ENCODE assay signal across 8 mouse cellular contexts in the genomic region with DNA sequence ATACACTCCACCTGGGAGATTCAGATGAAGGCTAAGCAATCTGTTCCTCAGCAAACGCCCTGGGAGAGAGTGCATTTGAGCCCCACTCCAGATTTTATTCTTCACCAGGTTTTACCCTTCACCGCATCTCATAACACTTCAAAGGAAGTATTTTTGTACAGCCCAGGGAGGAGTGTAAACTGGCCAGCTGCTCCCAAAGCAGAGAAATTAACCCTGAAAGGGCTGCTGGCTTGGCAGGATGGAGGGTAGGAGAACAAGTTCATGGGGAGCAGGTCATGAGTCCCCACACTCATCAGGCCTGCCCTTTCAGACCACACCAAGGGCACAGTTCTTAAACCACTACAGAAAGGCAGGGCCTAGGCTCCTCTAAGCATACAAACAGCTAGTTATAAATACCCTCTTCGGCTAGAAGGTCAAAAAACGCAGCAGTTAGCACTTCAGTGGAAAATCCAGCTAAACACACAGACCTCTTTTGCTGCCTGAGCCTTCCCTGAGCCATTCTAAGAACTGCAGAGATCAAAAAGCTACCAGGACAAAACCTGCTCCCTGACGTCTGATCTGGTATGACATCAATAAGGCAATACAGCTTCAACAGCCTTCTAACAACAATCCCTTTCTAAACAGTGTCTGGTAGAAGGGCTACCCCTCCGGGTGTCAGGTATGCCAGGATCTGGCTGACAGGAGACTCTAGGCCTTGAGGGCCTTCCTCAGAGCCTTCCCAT. TPM values are rescaled to one million over a fixed set of nuclear protein-coding genes. Genes with fewer than 3 reads are reported as not detected.
DNase-seq lines count a peak whose midpoint lies in the region; ATAC-seq lines count a peak whose summit lies in the region.

No protein-coding gene starts in this region.

- WGBS in liver, embryonic 11.5 days: 35% methylated on average over 6 of the region's 6 CpGs
- WGBS in embryonic facial prominence, embryonic 13.5 days: 17% methylated on average over 6 of the region's 6 CpGs
- 29% methylated on average over 6 of the region's 6 CpGs for WGBS in hindbrain, embryonic 13.5 days
- 6% methylated on average over 6 of the region's 6 CpGs for WGBS in midbrain, embryonic 11.5 days

- ATAC-seq in liver, embryonic 11.5 days (replicated peaks; ENCODE audit: low FRiP score): no peak
- ATAC-seq in embryonic facial prominence, embryonic 13.5 days (ENCODE audit: insufficient number of reproducible peaks, insufficient read depth, low FRiP score, low TSS enrichment, low read depth): no peak
- no peak for ATAC-seq in hindbrain, embryonic 13.5 days (ENCODE audit: low FRiP score)
- 0 out of 2 replicates have a peak, but pooled peaks have one; percentile 16 for ATAC-seq in midbrain, embryonic 11.5 days (ENCODE audit: low FRiP score)
- ATAC-seq in megakaryocyte-erythroid progenitor cell, adult 5-6 weeks (replicated peaks; ENCODE audit: low FRiP score, low TSS enrichment, poor library complexity, severe bottlenecking): no peak
- no peak for ATAC-seq in erythroblast, adult 5-6 weeks (replicated peaks; ENCODE audit: low FRiP score, poor library complexity, severe bottlenecking)

- H3K9ac ChIP-seq in liver, embryonic 11.5 days (ENCODE audit: low read depth, low read length): no peak overlapping the region
- peak overlapping the region; percentile 32; the same call in 1 of the 2 replicates for H3K9ac ChIP-seq in embryonic facial prominence, embryonic 13.5 days
- no peak overlapping the region for H3K9ac ChIP-seq in hindbrain, embryonic 13.5 days
- no peak overlapping the region for H3K9ac ChIP-seq in midbrain, embryonic 11.5 days (ENCODE audit: low read length)

- no peaks in the 10 kb centered on the region for H3K9me3 ChIP-seq in liver, embryonic 11.5 days (ENCODE audit: control insufficient read depth, low read length)
- H3K9me3 ChIP-seq in embryonic facial prominence, embryonic 13.5 days: no peaks in the 10 kb centered on the region
- no peaks in the 10 kb centered on the region for H3K9me3 ChIP-seq in hindbrain, embryonic 13.5 days
- no peaks in the 10 kb centered on the region for H3K9me3 ChIP-seq in midbrain, embryonic 11.5 days (ENCODE audit: control insufficient read depth, low read length)

- H3K27me3 ChIP-seq in liver, embryonic 11.5 days (replicated peaks; ENCODE audit: control insufficient read depth, insufficient read depth, low read length): no peaks in the 10 kb centered on the region
- H3K27me3 ChIP-seq in embryonic facial prominence, embryonic 13.5 days: no peaks in the 10 kb centered on the region
- H3K27me3 ChIP-seq in hindbrain, embryonic 13.5 days: no peaks in the 10 kb centered on the region
- H3K27me3 ChIP-seq in midbrain, embryonic 11.5 days (ENCODE audit: control insufficient read depth, insufficient read depth, low read length): no peaks in the 10 kb centered on the region

- DNase-seq in liver, embryonic 11.5 days (ENCODE audit: low spot score): no peak
- DNase-seq in liver: no peak
- DNase-seq in left cerebral cortex, adult 18-20 months (ENCODE audit: low spot score in 2 of 2): peak; percentile 21 to 35
- peak; percentile 89 for DNase-seq in midbrain, embryonic 11.5 days (ENCODE audit: low spot score, missing footprints)

- H3K4me1 ChIP-seq in liver, embryonic 11.5 days (replicated peaks; ENCODE audit: control insufficient read depth, insufficient read depth, low read length): peaks cover 43% of the 10 kb centered on the region
- peaks cover 61% of the 10 kb centered on the region for H3K4me1 ChIP-seq in embryonic facial prominence, embryonic 13.5 days
- peaks cover 38% of the 10 kb centered on the region for H3K4me1 ChIP-seq in hindbrain, embryonic 13.5 days (replicated peaks)
- peaks cover 47% of the 10 kb centered on the region for H3K4me1 ChIP-seq in midbrain, embryonic 11.5 days (ENCODE audit: control insufficient read depth, insufficient read depth, low read length)

- H3K4me3 ChIP-seq in liver, embryonic 11.5 days (ENCODE audit: low read depth, low read length): no peak overlapping the region
- no peak overlapping the region for H3K4me3 ChIP-seq in embryonic facial prominence, embryonic 13.5 days
- no peak overlapping the region for H3K4me3 ChIP-seq in hindbrain, embryonic 13.5 days
- no peak overlapping the region for H3K4me3 ChIP-seq in midbrain, embryonic 11.5 days (ENCODE audit: low read depth, low read length)

- peak overlapping the region; percentile 28; the same call in 1 of the 2 replicates for H3K27ac ChIP-seq in liver, embryonic 11.5 days (ENCODE audit: low read depth, low read length)
- peak overlapping the region; percentile 81 for H3K27ac ChIP-seq in embryonic facial prominence, embryonic 13.5 days
- H3K27ac ChIP-seq in hindbrain, embryonic 13.5 days: peak overlapping the region; percentile 61
- peak overlapping the region; percentile 69; the same call in 1 of the 2 replicates for H3K27ac ChIP-seq in midbrain, embryonic 11.5 days (ENCODE audit: low read depth, low read length)

- H3K36me3 ChIP-seq in liver, embryonic 11.5 days (ENCODE audit: control insufficient read depth, insufficient read depth, low read length): no peaks in the 10 kb centered on the region
- no peaks in the 10 kb centered on the region for H3K36me3 ChIP-seq in embryonic facial prominence, embryonic 13.5 days
- H3K36me3 ChIP-seq in hindbrain, embryonic 13.5 days: no peaks in the 10 kb centered on the region
- no peaks in the 10 kb centered on the region for H3K36me3 ChIP-seq in midbrain, embryonic 11.5 days (ENCODE audit: control insufficient read depth, insufficient read depth, low read length)

- 0 out of 2 replicates have a peak overlapping the region, but pooled peaks have one; percentile 18 for H3K4me2 ChIP-seq in liver, embryonic 11.5 days
- peak overlapping the region; percentile 7; the same call in 1 of the 2 replicates for H3K4me2 ChIP-seq in embryonic facial prominence, embryonic 13.5 days
- H3K4me2 ChIP-seq in hindbrain, embryonic 13.5 days: no peak overlapping the region
- 0 out of 2 replicates have a peak overlapping the region, but pooled peaks have one; percentile 4 for H3K4me2 ChIP-seq in midbrain, embryonic 11.5 days

RNA-seq across cellular contexts. Expression of a gene that starts 28.9 kb away (rescaled TPM):
- polyA plus RNA-seq in liver, embryonic 11.5 days (2014; fragmentation: Nextera tagmentation; extraction: Ambion mirVana): 9.0 and 9.1 TPM in 2 replicates
- 16.2 and 17.6 TPM in 2 replicates for polyA plus RNA-seq in embryonic facial prominence, embryonic 13.5 days (2015; fragmentation: Nextera tagmentation; extraction: Ambion mirVana)
- polyA plus RNA-seq in hindbrain, embryonic 13.5 days (2015; fragmentation: Nextera tagmentation; extraction: Ambion mirVana): 6.7 and 7.1 TPM in 2 replicates
- 10 to 100 TPM; 16.7 to 17.5 TPM for total RNA-seq in left cerebral cortex, adult 18-20 months (2021)
- 10.4 and 10.8 TPM in 2 replicates for polyA plus RNA-seq in midbrain, embryonic 11.5 days (2014; fragmentation: Nextera tagmentation; extraction: Ambion mirVana)
- 12.2 and 13.7 TPM in 2 replicates for total RNA-seq in megakaryocyte-erythroid progenitor cell, adult 5-6 weeks (2014; fragmentation: Nextera tagmentation)
- total RNA-seq in megakaryocyte-erythroid progenitor cell, adult 5-6 weeks (2017): 3.8 and 4.6 TPM in 2 replicates
- total RNA-seq in erythroblast, adult 5-6 weeks (2015; ENCODE audit: low replicate concordance): 0.96 TPM in 1 of 2 replicates, not detected in the other
- 0.14 and 0.34 TPM in 2 replicates for total RNA-seq in erythroblast, adult 5-6 weeks (2017; ENCODE audit: low replicate concordance)

Comparison
In these comparisons a context has a peak if more than half of its experiments do, and no peak if none do; other contexts are left out.
1. DNase-seq: peak in left cerebral cortex, adult 18-20 months (2 of 2) and midbrain, embryonic 11.5 days (single experiment); none in liver, embryonic 11.5 days (single experiment) and liver (single experiment).
2. H3K27ac ChIP-seq: peak in every context shown above with its lines; median percentile 81 in embryonic facial prominence, embryonic 13.5 days; 69 in midbrain, embryonic 11.5 days; 61 in hindbrain, embryonic 13.5 days; 28 in liver, embryonic 11.5 days.